ENCODE assay signal across 23 mouse cellular contexts in genomic region chr8:83425202-83425601, GRCm38 (mm10). TPM values are rescaled to one million over a fixed set of nuclear protein-coding genes. Genes with fewer than 3 reads are reported as not detected.
"Had no signal": no experiment of that assay in that cellular context is flagged by ENCODE, and none has a peak within 500 bp of the region (broad histone marks: within the 10 kb centered on the region; RNA-seq: fewer than 3 reads in every experiment).

No protein-coding gene starts in this region.

- H3K9me3 ChIP-seq: megakaryocyte, embryonic 14.5 days; midbrain, embryonic 10.5 days; midbrain, embryonic 13.5 days; neural tube, embryonic 13.5 days; stomach, embryonic 15.5 days had no signal

- H3K27me3 ChIP-seq: midbrain, embryonic 13.5 days; neural tube, embryonic 13.5 days; stomach, embryonic 15.5 days had no signal

- H3K4me2 ChIP-seq: lung, embryonic 14.5 days; midbrain, embryonic 13.5 days; neural tube, embryonic 13.5 days; stomach, embryonic 15.5 days had no signal

- ATAC-seq: intestine, postnatal 0 days; lung, postnatal 0 days; midbrain, embryonic 13.5 days; midbrain, embryonic 16.5 days had no signal

- H3K4me3 ChIP-seq: left cerebral cortex, adult 2 months; megakaryocyte, embryonic 14.5 days; midbrain, embryonic 10.5 days; midbrain, embryonic 13.5 days; myocyte; neural tube, embryonic 13.5 days; stomach, embryonic 15.5 days had no signal

- H3K9ac ChIP-seq: liver, embryonic 14.5 days; lung, embryonic 14.5 days; midbrain, embryonic 13.5 days; neural tube, embryonic 13.5 days; stomach, embryonic 15.5 days had no signal

- H3K36me3 ChIP-seq: midbrain, embryonic 10.5 days; midbrain, embryonic 13.5 days; neural tube, embryonic 13.5 days; stomach, embryonic 15.5 days had no signal

- DNase-seq: kidney, adult 2 months; kidney, postnatal 25 days; layer of hippocampus, postnatal 36 days; lung, embryonic 14.5 days; retina, postnatal 1 day; right cerebral cortex, postnatal 25 days; spleen, adult 18-20 months; thymus, postnatal 25 days had no signal

- H3K27ac ChIP-seq: kidney, postnatal 0 days; left cerebral cortex, adult 2 months; liver, embryonic 14.5 days; macrophage; midbrain, embryonic 10.5 days; midbrain, embryonic 13.5 days; neural tube, embryonic 13.5 days; stomach, embryonic 15.5 days had no signal

- H3K4me1 ChIP-seq: stomach, embryonic 15.5 days had no signal

RNA-seq across cellular contexts. Expression of gene Clgn, which starts 35.5 kb away (rescaled TPM):
- total RNA-seq: monocyte, adult 5-6 weeks; neutrophil, adult 5-6 weeks had no signal
- polyA plus RNA-seq: macrophage, myocyte had no signal
